Mouse (Mus musculus) ES-Bruce4 (cell line): ENCODE data around the gene D630039A03Rik. TPM values are rescaled to one million over a fixed set of nuclear protein-coding genes. Genes with fewer than 3 reads are reported as not detected.

Source experiments
- H3K27ac ChIP-seq: 2 replicates; pipeline ENCODE4 v1.5.1; 2012; ENCODE audit warnings: low read length, inconsistent platforms; ENCODE audit not compliant: insufficient read depth
- H3K27me3 ChIP-seq: 2 replicates; pipeline ENCODE4 v1.6.1; 2012; ENCODE audit warnings: mild to moderate bottlenecking, low read length, inconsistent platforms; ENCODE audit not compliant: control insufficient read depth, poor library complexity, insufficient read depth, severe bottlenecking
- H3K36me3 ChIP-seq: 2 replicates; pipeline ENCODE4 v1.6.1; 2012; ENCODE audit warnings: inconsistent platforms, mild to moderate bottlenecking, low read length, moderate library complexity; ENCODE audit not compliant: control insufficient read depth, poor library complexity, insufficient read depth, severe bottlenecking
- H3K4me1 ChIP-seq: one replicate; pipeline ENCODE4 v1.8.1; 2011; ENCODE audit warnings: low read length; ENCODE audit not compliant: control insufficient read depth, insufficient read depth
- H3K4me3 ChIP-seq: 2 replicates; pipeline ENCODE4 v1.5.1; 2011; ENCODE audit warnings: low read depth, mild to moderate bottlenecking, low read length
- H3K9ac ChIP-seq: 2 replicates; pipeline ENCODE4 v1.6.1; 2012; ENCODE audit warnings: low read depth, mild to moderate bottlenecking, inconsistent platforms; ENCODE audit not compliant: poor library complexity, severe bottlenecking
- H3K9me3 ChIP-seq: replicated peaks from 2 replicates; pipeline ENCODE4 v1.6.1; 2012; ENCODE audit warnings: mild to moderate bottlenecking, low read length, inconsistent platforms; ENCODE audit not compliant: control insufficient read depth, poor library complexity, insufficient read depth, severe bottlenecking
- CTCF ChIP-seq: IDR thresholded peaks from one replicate; pipeline ENCODE4 v1.8.1; 2011; ENCODE audit warnings: low read depth, low read length
- EP300 ChIP-seq: IDR thresholded peaks from 2 replicates; pipeline ENCODE4 v1.6.1; 2011; ENCODE audit warnings: low read depth, low read length; ENCODE audit not compliant: insufficient read depth
- POLR2A ChIP-seq: IDR thresholded peaks from one replicate; pipeline ENCODE4 v1.8.1; 2011; ENCODE audit warnings: low read length; ENCODE audit not compliant: insufficient read depth
- polyA plus RNA-seq: library from polyadenylated mRNA; stranded (reverse); fragments of >200 nt; gene quantifications from 2 replicates; pipeline ENCODE4 v1.2.4, GENCODE M21; 2011; ENCODE audit warnings: low read depth; ENCODE audit not compliant: missing spikeins, insufficient read depth, insufficient read length

D630039A03Rik gene
- 2.0 and 2.5 TPM in 2 replicates for polyA plus RNA-seq

DNA sequence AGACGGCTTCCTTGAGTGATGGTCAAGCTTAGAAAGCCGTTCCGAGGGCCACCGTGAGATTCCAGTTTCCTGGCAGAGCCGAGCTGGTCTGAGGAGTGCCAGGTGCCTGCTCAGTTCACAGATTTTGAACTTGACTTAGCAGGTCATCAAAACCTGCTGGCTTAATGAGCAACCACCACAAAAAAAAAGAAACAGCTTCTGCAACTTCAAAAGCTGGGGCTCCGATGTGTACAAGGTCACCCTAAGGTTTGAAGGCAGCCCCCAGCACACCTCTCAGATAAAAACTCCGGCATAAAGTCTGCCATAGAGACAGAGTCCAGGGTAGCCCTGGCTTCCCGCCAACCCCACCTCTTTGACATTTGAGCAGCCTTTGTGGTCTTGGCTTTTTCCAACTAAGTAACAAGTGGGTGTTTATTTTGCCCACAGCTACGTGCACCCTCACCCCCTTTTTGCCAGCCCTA is at the start of gene D630039A03Rik:
Gene D630039A03Rik, minus strand, starts transcription at position 97 of the 461 bp plus-strand sequence.
- no peaks in the 10 kb centered on the region for H3K36me3 ChIP-seq
- TF ChIP-seq CTCF = no peak
- H3K4me1 ChIP-seq = peaks cover 5% of the 10 kb centered on the region
- peak within 1 kb of the TSS; percentile 37 for H3K4me3 ChIP-seq
- H3K27ac ChIP-seq = no peak within 1 kb of the TSS
- 0 out of 2 replicates have a peak, but pooled peaks cover 3% of the 10 kb centered on the region for H3K9me3 ChIP-seq
- H3K9ac ChIP-seq = peak within 1 kb of the TSS; percentile 56
- no peaks in the 10 kb centered on the region for H3K27me3 ChIP-seq

DNA sequence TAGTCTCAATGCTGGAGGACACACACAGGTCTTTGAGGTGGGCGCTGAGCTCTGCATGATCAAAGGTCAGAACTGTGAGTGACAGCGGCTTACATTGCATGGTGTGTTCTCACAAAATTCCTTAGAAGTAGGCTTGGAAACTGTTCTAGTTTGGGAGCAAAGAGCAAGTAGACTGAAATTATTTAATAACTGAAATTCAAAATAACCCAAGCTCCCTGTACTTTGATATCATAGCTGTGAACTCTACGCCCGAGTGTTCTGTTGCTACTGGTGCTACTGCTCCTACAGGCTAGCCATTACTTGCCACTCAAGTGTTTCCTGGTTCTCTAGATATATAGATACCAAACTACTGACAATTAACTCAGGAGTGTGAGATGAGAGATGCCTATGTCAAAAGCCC is 49.4 kb upstream of the D630039A03Rik start:
- H3K27ac ChIP-seq = no peak overlapping the region
- H3K27me3 ChIP-seq = no peaks in the 10 kb centered on the region
- H3K4me3 ChIP-seq = no peak overlapping the region
- TF ChIP-seq CTCF (no peak), EP300 (no peak), POLR2A (no peak)
- H3K36me3 ChIP-seq = no peaks in the 10 kb centered on the region
- no peaks in the 10 kb centered on the region for H3K9me3 ChIP-seq
- H3K9ac ChIP-seq = no peak overlapping the region
- no peaks in the 10 kb centered on the region for H3K4me1 ChIP-seq

- Histone ChIP-seq H3K4me3 (no peak overlapping the region), H3K36me3 (no peaks in the 10 kb centered on the region), H3K9me3 (no peaks in the 10 kb centered on the region), H3K4me1 (no peaks in the 10 kb centered on the region), H3K27me3 (no peaks in the 10 kb centered on the region), H3K27ac (no peak overlapping the region), H3K9ac (no peak overlapping the region)
- no peak for TF ChIP-seq POLR2A
- TF ChIP-seq CTCF = no peak
- TF ChIP-seq EP300 = no peak
Observed at GRCm38 (mm10) chr4:57964143-57964542, 48.0 kb upstream of the D630039A03Rik start.

- H3K4me3 ChIP-seq = no peak overlapping the region
- H3K9me3 ChIP-seq = no peaks in the 10 kb centered on the region
- no peak for TF ChIP-seq CTCF
- no peak for TF ChIP-seq EP300
- TF ChIP-seq POLR2A = no peak
- H3K9ac ChIP-seq = no peak overlapping the region
- H3K4me1 ChIP-seq = peaks cover 2% of the 10 kb centered on the region
- H3K27ac ChIP-seq = no peak overlapping the region
- H3K36me3 ChIP-seq = no peaks in the 10 kb centered on the region
- H3K27me3 ChIP-seq = no peaks in the 10 kb centered on the region
Observed at GRCm38 (mm10) chr4:57959056-57959455, 43.0 kb upstream of the D630039A03Rik start.

- Histone ChIP-seq H3K9me3 (no peaks in the 10 kb centered on the region), H3K27ac (no peak overlapping the region), H3K9ac (no peak overlapping the region), H3K4me3 (no peak overlapping the region), H3K36me3 (no peaks in the 10 kb centered on the region), H3K4me1 (peaks cover 2% of the 10 kb centered on the region), H3K27me3 (no peaks in the 10 kb centered on the region)
- no peak for TF ChIP-seq CTCF
- no peak for TF ChIP-seq EP300
- no peak for TF ChIP-seq POLR2A
Observed at GRCm38 (mm10) chr4:57958098-57958497, 42.0 kb upstream of the D630039A03Rik start.

DNA sequence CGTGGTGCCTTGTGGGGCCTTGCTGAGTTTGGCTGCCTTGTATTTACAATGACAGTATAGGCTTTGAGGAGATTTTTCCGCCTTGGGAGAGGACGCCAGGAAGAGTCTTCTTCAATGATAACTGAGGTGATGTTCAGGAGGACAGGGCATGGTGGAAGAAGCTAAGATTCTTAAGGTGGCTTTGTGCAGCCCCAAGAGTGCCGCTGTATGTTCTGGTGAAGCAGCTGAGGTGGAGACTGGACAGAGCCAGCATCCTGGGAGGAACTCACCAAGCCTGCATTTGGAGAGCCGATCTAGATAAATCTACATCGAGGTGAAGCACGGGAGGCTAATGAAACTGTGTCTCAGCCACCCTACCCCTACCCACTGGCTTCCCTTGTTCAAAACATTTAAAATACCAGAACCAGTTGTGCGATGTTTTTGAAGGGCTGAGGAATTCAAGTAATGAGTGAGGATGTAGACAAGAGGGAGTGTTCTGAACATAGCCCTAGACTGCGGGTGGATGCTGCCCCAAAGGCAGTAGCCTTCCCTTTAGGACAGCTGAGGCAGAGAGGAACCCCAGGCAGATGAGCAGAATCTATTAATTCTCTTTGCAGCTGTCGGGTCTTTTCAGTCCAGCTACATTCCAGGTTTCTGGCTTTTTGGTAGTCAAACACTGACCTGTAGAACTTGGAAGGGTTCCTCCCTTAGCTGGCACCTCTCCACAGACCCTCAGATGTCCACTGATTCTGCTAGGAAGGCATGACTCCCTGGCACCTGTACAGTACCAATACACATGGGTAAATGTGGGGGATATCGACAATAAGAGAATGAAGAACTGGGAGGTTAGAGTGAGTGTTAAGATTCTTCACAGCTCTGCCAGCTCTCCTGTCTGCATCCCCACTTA is 41.3 kb upstream of the D630039A03Rik start:
- Histone ChIP-seq H3K9ac (peak overlapping the region; percentile 51), H3K4me3 (peak overlapping the region; percentile 83), H3K4me1 (peaks cover 2% of the 10 kb centered on the region), H3K27ac (peak overlapping the region; percentile 98), H3K36me3 (peaks cover 2% of the 10 kb centered on the region), H3K9me3 (no peaks in the 10 kb centered on the region), H3K27me3 (no peaks in the 10 kb centered on the region)
- TF ChIP-seq EP300 (no peak), CTCF (no peak), POLR2A (no peak)
